Mouse (Mus musculus): ENCODE data around the gene Spcs2.
"Not testable (repeated sequence)": the region's sequence is repeated elsewhere in the genome, so short reads cannot be mapped to it uniquely, and the experiment has no call there.

Spcs2 gene

GRCm38 (mm10) chr7:99822426-99822825 is 40.8 kb downstream of the Spcs2 start:
- no peak for DNase-seq

DNA sequence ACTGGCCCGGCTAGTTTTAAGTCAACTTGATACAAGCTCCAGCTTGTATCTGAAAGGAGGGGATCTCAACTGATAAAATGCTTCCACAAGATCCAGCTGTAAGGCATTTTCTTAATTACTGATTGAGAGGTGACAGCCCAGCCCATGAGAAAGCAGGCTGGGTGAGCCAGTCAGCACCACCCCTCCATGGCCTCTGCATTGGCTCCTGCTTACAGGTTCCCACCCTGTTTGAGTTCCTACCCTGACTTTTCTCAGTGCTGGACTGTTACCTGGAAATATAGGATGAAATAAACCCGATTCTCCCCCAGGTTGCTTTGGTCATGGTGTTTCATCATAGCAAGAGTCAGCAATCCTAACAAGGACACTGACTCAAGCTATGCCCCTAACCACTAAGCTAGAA is 41.3 kb downstream of the Spcs2 start:
- DNase-seq = no peak

DNA sequence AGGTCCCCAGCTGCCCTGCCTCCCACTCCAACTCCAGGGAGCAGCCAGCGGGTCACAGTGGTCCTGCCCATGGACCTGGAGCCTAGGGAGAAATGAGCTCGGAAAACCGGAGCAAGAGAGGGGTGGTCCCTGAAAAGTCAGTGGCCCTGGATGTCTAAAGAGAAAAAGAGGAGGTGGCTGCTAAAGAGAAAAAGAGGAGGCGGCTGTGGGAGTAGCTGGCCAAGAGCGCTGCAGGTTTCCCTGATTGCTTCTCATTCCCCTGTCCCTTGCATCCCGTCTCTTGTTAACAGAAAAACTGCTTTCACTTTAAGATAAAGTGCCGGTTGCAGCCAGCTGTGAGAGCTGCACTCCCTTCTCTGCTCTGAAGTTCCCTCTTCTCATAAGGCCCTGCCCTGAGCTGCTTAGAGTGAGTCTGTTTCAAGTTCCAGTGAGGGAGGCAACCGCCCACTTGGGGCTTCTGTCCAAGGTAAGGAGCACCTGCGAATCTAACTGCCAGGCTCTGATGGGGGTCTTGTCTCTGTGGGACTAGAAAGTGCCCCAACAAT is 45.0 kb downstream of the Spcs2 start:
- DNase-seq = not testable (repeated sequence)

DNA sequence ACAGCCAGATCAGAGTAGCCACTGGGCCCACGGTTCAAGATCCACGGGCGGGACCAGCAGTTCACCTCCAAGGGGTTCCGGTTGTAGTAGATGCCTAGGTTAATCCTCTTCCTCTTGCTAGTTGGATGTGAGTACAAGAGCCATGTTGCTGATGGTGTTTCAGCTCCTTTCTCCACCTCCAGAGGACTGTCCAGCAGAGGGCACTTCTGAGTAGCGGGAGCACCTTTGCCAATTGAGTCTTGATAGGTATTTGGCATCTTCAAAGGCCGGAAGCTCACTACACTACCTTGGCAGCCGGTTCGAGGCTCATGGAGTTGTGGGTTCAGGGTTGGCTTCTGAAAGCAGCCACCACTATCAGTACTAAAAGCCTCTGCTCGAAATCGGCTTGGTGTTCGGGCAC is 49.9 kb downstream of the Spcs2 start:
- DNase-seq = peak; percentile 21

DNA sequence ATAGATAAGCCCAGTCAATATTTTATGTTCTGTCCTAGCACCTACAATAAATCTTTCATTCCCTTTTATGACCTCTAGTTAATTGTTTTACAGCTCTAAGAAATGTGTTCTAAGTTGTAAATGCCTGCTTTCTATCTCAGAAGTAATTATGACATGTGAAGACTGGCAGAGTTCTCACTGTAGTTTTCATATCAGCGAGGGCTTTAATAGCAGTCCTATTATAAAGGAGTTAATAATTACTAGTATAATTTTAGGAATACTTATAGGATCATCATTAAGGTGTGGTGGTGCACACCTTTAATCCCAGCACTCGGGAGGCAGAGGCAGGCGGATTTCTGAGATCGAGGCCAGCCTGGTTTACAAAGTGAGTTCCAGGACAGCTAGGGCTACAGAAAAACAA is 51.6 kb downstream of the Spcs2 start:
- no peak for DNase-seq

- no peak for DNase-seq
Observed at GRCm38 (mm10) chr7:99810814-99811213, 52.4 kb downstream of the Spcs2 start.

GRCm38 (mm10) chr7:99807043-99807442 is 56.2 kb downstream of the Spcs2 start:
- DNase-seq = not testable (repeated sequence)

DNA sequence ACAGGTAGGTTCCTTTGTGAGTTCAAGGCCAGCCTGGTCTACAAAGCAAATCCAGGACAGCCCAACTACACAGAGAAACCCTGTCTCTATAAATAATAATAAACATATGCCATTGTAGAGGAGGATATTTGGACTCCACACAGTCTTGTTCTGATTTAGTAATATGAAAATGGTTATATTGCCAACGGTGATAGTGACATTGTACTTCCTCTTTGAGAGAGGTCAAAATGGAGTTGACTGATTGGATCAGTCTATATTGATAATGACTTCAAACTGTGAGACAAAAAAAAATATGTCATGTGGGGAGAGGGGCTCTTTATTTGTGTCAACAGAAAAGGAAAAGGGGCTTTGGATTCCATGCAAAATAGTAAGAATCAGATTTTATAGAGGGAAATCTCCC is 57.9 kb downstream of the Spcs2 start:
- DNase-seq = no peak

GRCm38 (mm10) chr7:99804033-99804432 is 59.2 kb downstream of the Spcs2 start:
- not testable (repeated sequence) for DNase-seq

DNA sequence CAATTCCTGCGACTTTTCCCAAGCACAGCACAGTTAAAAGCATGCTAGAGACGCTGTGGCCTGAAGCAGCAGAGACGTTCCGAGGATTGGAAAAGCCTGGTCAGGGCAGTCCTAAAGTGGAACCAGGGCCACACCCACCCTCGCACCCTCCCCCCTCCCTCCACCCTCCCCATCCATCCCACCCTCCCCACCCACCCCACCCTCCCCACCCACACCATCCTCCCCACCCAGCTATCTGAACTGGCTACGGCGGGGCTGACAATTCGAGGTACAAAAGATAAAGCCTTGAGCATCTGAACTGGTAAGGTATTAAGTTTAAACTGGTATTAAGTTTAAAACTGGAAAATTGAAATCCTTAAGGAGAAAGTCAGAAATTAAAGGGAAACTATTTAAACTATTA is 59.7 kb downstream of the Spcs2 start:
- no peak for DNase-seq

GRCm38 (mm10) chr7:99799118-99799517 is 64.1 kb downstream of the Spcs2 start:
- DNase-seq = no peak

- DNase-seq = peak; percentile 50
Observed at GRCm38 (mm10) chr7:99797911-99798647, 65.2 kb downstream of the Spcs2 start.

- DNase-seq = no peak
Observed at GRCm38 (mm10) chr7:99797261-99797660, 66.0 kb downstream of the Spcs2 start.

GRCm38 (mm10) chr7:99796471-99796870 is 66.8 kb downstream of the Spcs2 start:
- no peak for DNase-seq

GRCm38 (mm10) chr7:99795192-99795981 is 67.9 kb downstream of the Spcs2 start:
- DNase-seq = no peak

DNA sequence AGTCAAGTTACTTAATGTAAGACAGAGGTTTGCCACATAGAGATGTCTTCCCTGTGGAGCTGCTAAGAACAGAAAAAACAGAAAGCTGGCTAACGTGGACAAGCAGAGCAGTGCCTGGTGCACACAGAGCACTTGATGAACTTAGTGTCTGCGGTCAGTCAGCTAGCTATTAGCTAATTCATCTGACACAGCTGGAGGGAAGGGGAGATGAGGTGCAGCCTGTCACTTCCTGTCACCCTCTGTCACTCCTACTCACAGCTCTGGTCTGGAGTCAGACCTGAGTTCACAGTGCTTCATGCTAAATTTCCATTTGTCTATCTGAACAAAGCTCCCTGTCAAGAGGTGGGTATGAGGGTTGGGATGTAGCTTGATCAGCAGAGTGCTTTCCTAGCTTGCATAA is 69.2 kb downstream of the Spcs2 start:
- no peak for DNase-seq

DNA sequence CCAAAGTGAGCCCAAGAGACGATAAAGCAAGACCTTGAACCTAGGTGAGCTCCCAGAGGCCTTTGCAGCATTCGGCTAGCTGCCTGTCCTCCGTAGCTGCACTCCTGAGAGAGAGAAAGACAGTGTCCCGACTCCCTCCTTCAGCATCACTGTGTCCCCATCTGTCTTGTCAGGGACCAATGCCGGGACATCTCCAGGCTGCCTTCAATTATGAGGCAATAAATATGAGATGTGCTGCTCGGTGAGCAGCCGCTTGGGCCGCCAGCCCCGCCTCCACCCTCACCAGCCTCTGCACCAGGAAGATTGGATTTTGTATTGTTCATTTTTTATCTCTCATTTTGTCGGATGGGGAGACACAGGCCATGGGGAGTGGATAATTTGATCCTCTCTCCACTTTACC is 72.4 kb downstream of the Spcs2 start:
- DNase-seq = no peak

DNA sequence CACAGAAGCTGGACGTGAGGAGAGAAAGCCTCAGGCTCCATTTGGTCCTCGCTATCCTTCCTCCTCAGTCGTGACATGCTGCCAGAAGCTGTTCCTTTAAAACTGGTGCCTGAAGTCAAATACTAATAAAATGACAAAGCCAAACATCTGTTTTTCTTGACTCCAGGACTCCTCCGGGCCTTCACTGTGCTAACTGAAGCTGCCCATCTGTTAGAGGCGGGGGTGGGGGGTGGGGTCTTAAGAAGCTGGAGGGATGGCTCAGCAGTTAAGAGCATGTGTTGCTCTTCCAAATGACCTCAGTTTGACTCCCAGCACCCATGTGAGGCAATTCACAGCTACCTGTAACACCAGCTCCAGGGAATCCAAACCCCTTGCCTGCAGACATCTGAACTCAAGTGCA is 74.7 kb downstream of the Spcs2 start:
- no peak for DNase-seq

DNA sequence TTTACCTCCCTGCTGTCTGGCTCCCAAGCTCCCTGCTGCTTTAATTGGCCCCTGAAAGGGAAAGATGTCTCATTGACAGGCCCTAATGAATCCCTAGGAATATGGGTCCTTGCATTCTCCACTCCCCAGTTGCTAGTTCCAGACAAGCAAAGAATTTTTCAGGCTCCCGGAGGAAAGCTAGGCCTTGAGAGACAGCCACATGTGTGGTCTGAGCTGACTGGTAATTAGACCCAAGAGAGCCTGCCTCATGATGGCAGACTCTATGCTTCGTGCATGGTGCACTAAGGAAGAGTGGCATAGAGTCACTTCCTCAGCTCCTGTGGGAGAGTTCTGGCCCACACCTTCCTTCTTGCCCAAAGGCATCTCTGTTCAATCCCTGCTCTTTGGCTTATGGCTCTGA is 75.3 kb downstream of the Spcs2 start:
- no peak for DNase-seq
